Mouse (Mus musculus) naive thymus-derived CD4-positive, alpha-beta T cell, adult 2 months (primary cell): ENCODE measurements around the gene Rfk.

Source experiments
- DNase-seq: peaks from one replicate; pipeline ENCODE4 v3.0.0-alpha.2; 2011; ENCODE audit warnings: low read depth

The Rfk gene

GRCm38 (mm10) chr19:17385022-17385421 lies 8.8 kb upstream of the Rfk start:
- DNase-seq = no peak

GRCm38 (mm10) chr19:17385426-17385825 lies 8.4 kb upstream of the Rfk start:
- no peak for DNase-seq

GRCm38 (mm10) chr19:17386424-17386823 lies 7.4 kb upstream of the Rfk start:
- no peak for DNase-seq

- DNase-seq = peak; percentile 44
These were observed 5.4 kb upstream of the Rfk start for GRCm38 (mm10) chr19:17388404-17388803.

GRCm38 (mm10) chr19:17392866-17393265 lies 977 bp upstream of the Rfk start:
- no peak for DNase-seq

- DNase-seq = no peak
These were observed 3.0 kb downstream of the Rfk start for GRCm38 (mm10) chr19:17396802-17397201.

- DNase-seq = no peak
These were observed 4.1 kb downstream of the Rfk start for GRCm38 (mm10) chr19:17397922-17398321.

- DNase-seq = no peak
These were observed 6.1 kb downstream of the Rfk start for GRCm38 (mm10) chr19:17399965-17400364.

GRCm38 (mm10) chr19:17400571-17400970 lies 6.7 kb downstream of the Rfk start:
- DNase-seq = no peak

GRCm38 (mm10) chr19:17403175-17403574 lies 9.3 kb downstream of the Rfk start:
- no peak for DNase-seq

GRCm38 (mm10) chr19:17406823-17407222 lies 13.0 kb downstream of the Rfk start:
- no peak for DNase-seq

GRCm38 (mm10) chr19:17408591-17408990 lies 14.7 kb downstream of the Rfk start:
- DNase-seq = no peak

- no peak for DNase-seq
These were observed 15.5 kb downstream of the Rfk start for GRCm38 (mm10) chr19:17409351-17409750.

GRCm38 (mm10) chr19:17410465-17411065 lies 16.7 kb downstream of the Rfk start:
- DNase-seq = no peak

- DNase-seq = no peak
These were observed 19.1 kb downstream of the Rfk start for GRCm38 (mm10) chr19:17412915-17413459.

- DNase-seq = no peak
These were observed 24.0 kb downstream of the Rfk start for GRCm38 (mm10) chr19:17417855-17418254.

- no peak for DNase-seq
These were observed 29.5 kb downstream of the Rfk start for GRCm38 (mm10) chr19:17423306-17423705.

GRCm38 (mm10) chr19:17427824-17428560 lies 34.1 kb downstream of the Rfk start:
- DNase-seq = no peak

GRCm38 (mm10) chr19:17428561-17428914 lies 34.7 kb downstream of the Rfk start:
- DNase-seq = no peak

- DNase-seq = no peak
These were observed 42.8 kb downstream of the Rfk start for GRCm38 (mm10) chr19:17436651-17437050.

GRCm38 (mm10) chr19:17439476-17440189 lies 45.8 kb downstream of the Rfk start:
- no peak for DNase-seq

- no peak for DNase-seq
These were observed 49.7 kb downstream of the Rfk start for GRCm38 (mm10) chr19:17443581-17443980.
